10 mouse cellular contexts compared by ENCODE assay signal in the genomic region with DNA sequence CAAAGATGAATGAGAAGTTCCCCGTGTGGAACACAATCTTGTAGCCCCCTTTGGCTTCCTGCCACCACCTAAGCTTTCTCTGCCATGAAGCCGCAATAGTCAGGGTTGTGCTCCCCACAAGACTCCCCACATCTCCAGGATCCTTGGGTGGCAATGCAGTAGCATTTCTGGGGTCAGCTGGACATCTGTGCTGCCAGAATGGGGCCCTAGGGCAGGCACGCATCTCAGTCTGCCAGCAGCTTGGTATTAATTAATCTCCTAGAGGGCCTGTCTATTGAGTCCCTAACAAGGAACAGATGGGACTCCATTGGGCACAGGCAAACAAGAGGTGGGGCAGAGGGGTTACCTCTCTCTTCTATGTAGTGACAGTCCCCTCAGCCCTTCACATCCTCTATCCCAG. TPM values are rescaled to one million over a fixed set of nuclear protein-coding genes. Genes with fewer than 3 reads are reported as not detected.
DNase-seq lines count a peak whose midpoint lies in the region; ATAC-seq and TF ChIP-seq lines count a peak whose summit lies in the region.
"Had no signal": no experiment of that assay in that cellular context is flagged by ENCODE, and none has a peak within 500 bp of the region (broad histone marks: within the 10 kb centered on the region; RNA-seq: fewer than 3 reads in every experiment).

No protein-coding gene starts in this region.

- H3K4me2 ChIP-seq in heart, postnatal 0 days (ENCODE audit: low read depth, low read length) = peak overlapping the region; percentile 64; the same call in 1 of the 2 replicates
- H3K4me2 ChIP-seq in embryonic facial prominence, embryonic 13.5 days = peak overlapping the region; percentile 89
- H3K4me2 ChIP-seq in hindbrain, embryonic 15.5 days = peak overlapping the region; percentile 73
- H3K4me2 ChIP-seq in limb, embryonic 13.5 days (replicated peaks) = peak overlapping the region; percentile 82

- no peak for TF ChIP-seq EP300 in heart, postnatal 0 days (IDR thresholded peaks at IDR 0.05; ENCODE audit: low read depth)

- intact Hi-C loops in heart, postnatal 25 days (cut with DNase I) = no loop called here

- ATAC-seq in heart, postnatal 0 days (ENCODE audit: insufficient read depth, low read depth) = no peak
- ATAC-seq in embryonic facial prominence, embryonic 13.5 days (ENCODE audit: insufficient number of reproducible peaks, insufficient read depth, low FRiP score, low TSS enrichment, low read depth) = no peak
- ATAC-seq in hindbrain, embryonic 15.5 days (ENCODE audit: low FRiP score, low read depth) = no peak
- ATAC-seq in limb, embryonic 13.5 days (ENCODE audit: low FRiP score, low read depth) = no peak

- H3K9me3 ChIP-seq in heart, postnatal 0 days (replicated peaks; ENCODE audit: control insufficient read depth, low read length) = no peaks in the 10 kb centered on the region
- no peaks in the 10 kb centered on the region for H3K9me3 ChIP-seq in embryonic facial prominence, embryonic 13.5 days
- no peaks in the 10 kb centered on the region for H3K9me3 ChIP-seq in hindbrain, embryonic 15.5 days
- no peaks in the 10 kb centered on the region for H3K9me3 ChIP-seq in limb, embryonic 13.5 days

- peaks cover 9% of the 10 kb centered on the region for H3K36me3 ChIP-seq in heart, postnatal 0 days (replicated peaks; ENCODE audit: control insufficient read depth, insufficient read depth, low read length)
- peaks cover 6% of the 10 kb centered on the region for H3K36me3 ChIP-seq in embryonic facial prominence, embryonic 13.5 days
- no peaks in the 10 kb centered on the region for H3K36me3 ChIP-seq in hindbrain, embryonic 15.5 days
- H3K36me3 ChIP-seq in limb, embryonic 13.5 days = peaks cover 9% of the 10 kb centered on the region

- WGBS in heart, postnatal 0 days = 57% methylated on average over 3 of the region's 3 CpGs
- 23% methylated on average over 3 of the region's 3 CpGs for WGBS in embryonic facial prominence, embryonic 13.5 days
- WGBS in hindbrain, embryonic 15.5 days = 22% methylated on average over 3 of the region's 3 CpGs
- 25% methylated on average over 3 of the region's 3 CpGs for WGBS in limb, embryonic 13.5 days

- H3K4me1 ChIP-seq in heart, postnatal 0 days (ENCODE audit: control insufficient read depth, insufficient read depth) = peaks cover 27% of the 10 kb centered on the region
- peaks cover 62% of the 10 kb centered on the region for H3K4me1 ChIP-seq in embryonic facial prominence, embryonic 13.5 days
- H3K4me1 ChIP-seq in hindbrain, embryonic 15.5 days (replicated peaks) = peaks cover 67% of the 10 kb centered on the region
- peaks cover 59% of the 10 kb centered on the region for H3K4me1 ChIP-seq in limb, embryonic 13.5 days

- no peak overlapping the region for H3K27ac ChIP-seq in heart, postnatal 0 days (ENCODE audit: low read depth)
- H3K27ac ChIP-seq in embryonic facial prominence, embryonic 13.5 days = peak overlapping the region; percentile 16; the same call in 1 of the 2 replicates
- H3K27ac ChIP-seq in hindbrain, embryonic 15.5 days (replicated peaks) = no peak overlapping the region
- H3K27ac ChIP-seq in limb, embryonic 13.5 days = peak overlapping the region; percentile 74; the same call in 1 of the 2 replicates
- H3K27ac ChIP-seq: left cerebral cortex, adult 2 months had no signal

- no peak overlapping the region for H3K4me3 ChIP-seq in heart, postnatal 0 days (ENCODE audit: low read depth, low read length)
- no peak overlapping the region; the same call in 1 of the 2 replicates for H3K4me3 ChIP-seq in embryonic facial prominence, embryonic 13.5 days
- H3K4me3 ChIP-seq in hindbrain, embryonic 15.5 days = no peak overlapping the region
- H3K4me3 ChIP-seq in limb, embryonic 13.5 days = no peak overlapping the region
- H3K4me3 ChIP-seq: left cerebral cortex, adult 2 months had no signal

- H3K27me3 ChIP-seq in heart, postnatal 0 days (ENCODE audit: control insufficient read depth, insufficient read depth, low read length) = no peaks in the 10 kb centered on the region
- H3K27me3 ChIP-seq in embryonic facial prominence, embryonic 13.5 days = peaks cover 9% of the 10 kb centered on the region
- peaks cover 13% of the 10 kb centered on the region; the same call in 1 of the 2 replicates for H3K27me3 ChIP-seq in hindbrain, embryonic 15.5 days
- peaks cover 9% of the 10 kb centered on the region for H3K27me3 ChIP-seq in limb, embryonic 13.5 days

- no peak overlapping the region for H3K9ac ChIP-seq in heart, postnatal 0 days (replicated peaks; ENCODE audit: low read depth, low read length)
- H3K9ac ChIP-seq in embryonic facial prominence, embryonic 13.5 days = no peak overlapping the region
- H3K9ac ChIP-seq in hindbrain, embryonic 15.5 days = no peak overlapping the region
- H3K9ac ChIP-seq in limb, embryonic 13.5 days = peak overlapping the region; percentile 51

- no peak for TF ChIP-seq CTCF in heart, postnatal 0 days (IDR thresholded peaks at IDR 0.05; ENCODE audit: low read depth)

- DNase-seq in heart, postnatal 0 days (ENCODE audit: low spot score) = no peak
- DNase-seq in heart, postnatal 25 days (ENCODE audit: low spot score) = no peak
- no peak for DNase-seq in adrenal gland, postnatal 36 days
- DNase-seq in Muller cell, postnatal 12 days (ENCODE audit: inconsistent ontology term) = no peak
- DNase-seq in urinary bladder, adult 2 months (ENCODE audit: low spot score) = no peak
- DNase-seq: adrenal gland, postnatal 10 days had no signal

RNA-seq across cellular contexts. Expression of a gene that starts 4.0 kb away (rescaled TPM):
- total RNA-seq in heart, postnatal 0 days (2014; rRNA removed; ENCODE audit: low replicate concordance) = 43.4 and 59.1 TPM in 2 replicates
- polyA plus RNA-seq in heart, postnatal 0 days (2015; fragmentation: Nextera tagmentation; extraction: Ambion mirVana) = 27.7 and 28.7 TPM in 2 replicates
- total RNA-seq in heart, postnatal 25 days (2021) = 10 to 100 TPM; 17.5 to 21.4 TPM
- 23.2 and 23.7 TPM in 2 replicates for polyA plus RNA-seq in embryonic facial prominence, embryonic 13.5 days (2015; fragmentation: Nextera tagmentation; extraction: Ambion mirVana)
- 84.1 and 88.9 TPM in 2 replicates for polyA plus RNA-seq in hindbrain, embryonic 15.5 days (2015; fragmentation: Nextera tagmentation; extraction: Ambion mirVana)
- 21.4 and 21.7 TPM in 2 replicates for polyA plus RNA-seq in limb, embryonic 13.5 days (2015; fragmentation: Nextera tagmentation; extraction: Ambion mirVana)
- 10 to 100 TPM; 10.5 to 10.9 TPM for total RNA-seq in adrenal gland, postnatal 36 days (2021)
- 12.4 and 13.6 TPM in 2 replicates for polyA plus RNA-seq in urinary bladder, adult 2 months (2012; rRNA removed)

RNA-seq across cellular contexts. Expression of a gene that starts 14.9 kb away (rescaled TPM):
- 96.3 and 112 TPM in 2 replicates for total RNA-seq in heart, postnatal 0 days (2014; rRNA removed; ENCODE audit: low replicate concordance)
- 117 and 121 TPM in 2 replicates for polyA plus RNA-seq in heart, postnatal 0 days (2015; fragmentation: Nextera tagmentation; extraction: Ambion mirVana)
- 10 to 100 TPM; 57.5 to 64.3 TPM for total RNA-seq in heart, postnatal 25 days (2021)
- 152 and 159 TPM in 2 replicates for polyA plus RNA-seq in embryonic facial prominence, embryonic 13.5 days (2015; fragmentation: Nextera tagmentation; extraction: Ambion mirVana)
- polyA plus RNA-seq in hindbrain, embryonic 15.5 days (2015; fragmentation: Nextera tagmentation; extraction: Ambion mirVana) = 111 TPM in 2 replicates
- polyA plus RNA-seq in limb, embryonic 13.5 days (2015; fragmentation: Nextera tagmentation; extraction: Ambion mirVana) = 145 and 149 TPM in 2 replicates
- 10 to 100 TPM; 65.7 to 70.6 TPM for total RNA-seq in adrenal gland, postnatal 36 days (2021)
- polyA plus RNA-seq in urinary bladder, adult 2 months (2012; rRNA removed) = 89.5 and 99.2 TPM in 2 replicates

RNA-seq across cellular contexts. Expression of a gene that starts 34.0 kb away (rescaled TPM):
- 41.6 and 80.6 TPM in 2 replicates for total RNA-seq in heart, postnatal 0 days (2014; rRNA removed; ENCODE audit: low replicate concordance)
- polyA plus RNA-seq in heart, postnatal 0 days (2015; fragmentation: Nextera tagmentation; extraction: Ambion mirVana) = 84.0 and 92.2 TPM in 2 replicates
- total RNA-seq in heart, postnatal 25 days (2021) = 10 to 100 TPM; 73.7 to 80.1 TPM
- polyA plus RNA-seq in embryonic facial prominence, embryonic 13.5 days (2015; fragmentation: Nextera tagmentation; extraction: Ambion mirVana) = 109 and 123 TPM in 2 replicates
- polyA plus RNA-seq in hindbrain, embryonic 15.5 days (2015; fragmentation: Nextera tagmentation; extraction: Ambion mirVana) = 194 and 197 TPM in 2 replicates
- polyA plus RNA-seq in limb, embryonic 13.5 days (2015; fragmentation: Nextera tagmentation; extraction: Ambion mirVana) = 127 and 133 TPM in 2 replicates
- total RNA-seq in adrenal gland, postnatal 36 days (2021) = 100 to 1,000 TPM in 1 of 2 experiments, 10 to 100 TPM in 1; 70.2 to 106 TPM
- polyA plus RNA-seq in urinary bladder, adult 2 months (2012; rRNA removed) = 22.0 and 27.7 TPM in 2 replicates

RNA-seq across cellular contexts. Expression of a gene that starts 34.0 kb away (rescaled TPM):
- total RNA-seq in heart, postnatal 0 days (2014; rRNA removed; ENCODE audit: low replicate concordance) = 620 and 677 TPM in 2 replicates
- 290 and 300 TPM in 2 replicates for polyA plus RNA-seq in heart, postnatal 0 days (2015; fragmentation: Nextera tagmentation; extraction: Ambion mirVana)
- 100 to 1,000 TPM; 542 TPM for total RNA-seq in heart, postnatal 25 days (2021)
- polyA plus RNA-seq in embryonic facial prominence, embryonic 13.5 days (2015; fragmentation: Nextera tagmentation; extraction: Ambion mirVana) = 61.8 and 65.9 TPM in 2 replicates
- polyA plus RNA-seq in hindbrain, embryonic 15.5 days (2015; fragmentation: Nextera tagmentation; extraction: Ambion mirVana) = 57.6 and 59.6 TPM in 2 replicates
- 72.7 and 73.7 TPM in 2 replicates for polyA plus RNA-seq in limb, embryonic 13.5 days (2015; fragmentation: Nextera tagmentation; extraction: Ambion mirVana)
- total RNA-seq in adrenal gland, postnatal 36 days (2021) = 100 to 1,000 TPM; 152 to 219 TPM
- polyA plus RNA-seq in urinary bladder, adult 2 months (2012; rRNA removed) = 62.3 and 72.1 TPM in 2 replicates

RNA-seq across cellular contexts. Expression of a gene that starts 45.7 kb away (rescaled TPM):
- total RNA-seq in heart, postnatal 0 days (2014; rRNA removed; ENCODE audit: low replicate concordance) = 12.4 and 24.7 TPM in 2 replicates
- 10.1 and 10.6 TPM in 2 replicates for polyA plus RNA-seq in heart, postnatal 0 days (2015; fragmentation: Nextera tagmentation; extraction: Ambion mirVana)
- 1 to 10 TPM; 6.3 to 7.2 TPM for total RNA-seq in heart, postnatal 25 days (2021)
- 38.0 and 40.7 TPM in 2 replicates for polyA plus RNA-seq in embryonic facial prominence, embryonic 13.5 days (2015; fragmentation: Nextera tagmentation; extraction: Ambion mirVana)
- 6.6 and 7.6 TPM in 2 replicates for polyA plus RNA-seq in hindbrain, embryonic 15.5 days (2015; fragmentation: Nextera tagmentation; extraction: Ambion mirVana)
- 46.3 and 46.6 TPM in 2 replicates for polyA plus RNA-seq in limb, embryonic 13.5 days (2015; fragmentation: Nextera tagmentation; extraction: Ambion mirVana)
- 1 to 10 TPM; 7.6 to 8.6 TPM for total RNA-seq in adrenal gland, postnatal 36 days (2021)
- polyA plus RNA-seq in urinary bladder, adult 2 months (2012; rRNA removed) = 36.5 and 36.8 TPM in 2 replicates

Comparison
In these comparisons a context has a peak if more than half of its experiments do, and no peak if none do; other contexts are left out.
1. H3K27ac ChIP-seq: peak in embryonic facial prominence, embryonic 13.5 days (single experiment) and limb, embryonic 13.5 days (single experiment); none in heart, postnatal 0 days (single experiment) and hindbrain, embryonic 15.5 days (single experiment).
2. Peak in every context shown above with its lines, with median percentiles within 50 percentile points of each other: H3K4me2 ChIP-seq.